Mouse (Mus musculus) adrenal gland, postnatal 10 days (tissue): ENCODE data around the gene Olfr1348. TPM values are rescaled to one million over a fixed set of nuclear protein-coding genes. Genes with fewer than 3 reads are reported as not detected.
"Not testable (repeated sequence)": the region's sequence is repeated elsewhere in the genome, so short reads cannot be mapped to it uniquely, and the experiment has no call there.

Experiments
- DNase-seq: peaks from one replicate; pipeline ENCODE4 v3.0.0; 2021; ENCODE audit warnings: mixed read lengths
- long read RNA-seq, 2 experiments: library from polyadenylated mRNA; stranded (forward); transcript quantifications; one replicate each; pipeline ENCODE4 v2.0.0; 2021
- total RNA-seq, 2 experiments: library from RNA; stranded (reverse); gene quantifications; 2 replicates each; pipeline ENCODE4 v1.2.3; 2021

The Olfr1348 gene
- not detected for total RNA-seq
- long read RNA-seq, experiment 1 = 0 reads
- long read RNA-seq, experiment 2 = 0 reads

GRCm38 (mm10) chr7:6508648-6509047 lies at the start of gene Olfr1348:
Gene Olfr1348, minus strand, starts transcription at chr7:6508748.
- DNase-seq = no peak

GRCm38 (mm10) chr7:6526141-6526540 lies 17.6 kb upstream of the Olfr1348 start:
- peak; percentile 4 for DNase-seq

GRCm38 (mm10) chr7:6525001-6525400 lies 16.5 kb upstream of the Olfr1348 start:
- peak; percentile 3 for DNase-seq

DNA sequence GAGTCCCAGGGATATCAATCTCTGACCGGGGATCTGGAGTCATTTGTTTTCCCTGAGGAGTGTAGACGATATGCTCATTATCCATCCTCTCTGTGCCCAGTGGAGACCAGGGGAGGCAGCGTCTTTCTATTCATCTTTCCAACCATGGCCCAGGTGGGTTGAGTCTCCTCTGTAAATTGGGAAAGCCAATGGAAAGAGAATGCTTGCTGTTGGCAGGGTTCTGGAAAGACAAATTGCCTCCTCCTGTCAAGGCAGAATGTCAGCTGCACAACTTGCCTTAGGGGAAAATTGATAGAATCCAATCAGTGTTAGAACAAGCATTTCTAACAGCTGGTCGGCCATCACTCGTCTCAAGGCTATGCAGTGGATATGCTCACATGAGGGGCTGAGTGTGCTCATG lies 14.3 kb upstream of the Olfr1348 start, which contains the start of gene Olfr1349:
Gene Olfr1349, minus strand, starts transcription at position 101 of the 400 bp plus-strand sequence.
- DNase-seq = no peak

DNA sequence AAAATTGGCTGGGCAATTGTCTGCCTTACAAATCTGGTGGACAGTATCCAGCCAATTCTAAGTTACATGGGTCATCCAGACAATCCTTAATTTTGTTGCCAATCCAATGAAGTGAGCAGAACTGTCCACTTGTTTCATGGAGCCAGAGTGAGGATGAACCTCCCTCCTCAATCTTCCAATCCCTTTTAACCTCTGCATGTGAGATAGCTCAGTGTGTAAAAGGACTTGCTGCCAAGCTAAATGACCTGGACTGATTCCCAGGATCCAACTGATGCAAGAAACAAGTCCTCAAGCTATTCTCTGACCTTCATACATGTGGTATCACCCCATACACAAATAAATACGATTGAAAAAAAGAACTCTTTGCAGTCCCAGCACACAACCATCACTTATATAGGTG lies 13.1 kb upstream of the Olfr1348 start:
- no peak for DNase-seq

DNA sequence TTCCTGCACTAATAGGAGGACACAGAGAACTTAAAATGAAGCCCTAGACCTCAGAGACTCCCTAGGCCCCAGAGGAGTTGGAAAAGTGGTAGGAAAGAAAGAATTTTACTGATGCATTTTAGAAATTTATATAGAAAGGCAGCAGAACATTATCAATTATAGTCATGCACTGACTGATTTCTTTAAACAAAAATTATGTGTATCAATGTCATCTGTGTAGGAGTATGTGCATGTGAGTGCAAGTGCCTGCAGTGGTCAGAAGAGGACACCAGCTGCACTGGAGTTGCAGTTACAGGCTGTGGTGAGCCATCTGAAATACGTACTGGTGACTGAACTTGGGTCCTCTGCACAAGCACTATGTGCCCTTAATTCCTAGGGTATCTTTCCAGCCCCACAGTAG lies 8.9 kb downstream of the Olfr1348 start, which contains the start of gene Olfr1347:
Gene Olfr1347, minus strand, starts transcription at position 101 of the 400 bp plus-strand sequence.
- no peak for DNase-seq

GRCm38 (mm10) chr7:6486841-6487240 lies 21.7 kb downstream of the Olfr1348 start, which contains the start of gene Olfr5:
Gene Olfr5, minus strand, starts transcription at chr7:6486941.
- no peak for DNase-seq

DNA sequence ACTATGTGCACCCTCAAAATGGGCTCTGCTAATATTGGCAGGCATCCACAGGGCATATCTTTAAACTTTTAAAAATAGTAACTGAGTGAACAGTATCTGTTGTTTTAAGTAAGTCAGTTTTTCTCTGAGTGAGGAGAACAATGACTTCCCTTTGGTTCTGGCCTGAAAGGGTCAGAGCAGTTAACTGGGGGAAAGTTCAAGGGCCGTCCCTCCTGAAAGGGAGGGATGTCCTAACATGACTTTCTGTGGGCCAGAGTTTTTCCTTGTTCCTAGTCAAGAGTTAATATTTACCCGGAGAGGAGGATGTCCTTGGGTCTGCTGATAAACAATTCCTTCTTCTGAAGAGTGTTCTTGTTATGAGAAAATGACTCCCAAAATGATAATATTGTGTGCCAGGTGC lies 30.9 kb downstream of the Olfr1348 start:
- DNase-seq = not testable (repeated sequence)

GRCm38 (mm10) chr7:6466951-6467350 lies 41.6 kb downstream of the Olfr1348 start, which contains the start of gene Olfr1346:
Gene Olfr1346, plus strand, starts transcription at chr7:6467101.
- DNase-seq = no peak

DNA sequence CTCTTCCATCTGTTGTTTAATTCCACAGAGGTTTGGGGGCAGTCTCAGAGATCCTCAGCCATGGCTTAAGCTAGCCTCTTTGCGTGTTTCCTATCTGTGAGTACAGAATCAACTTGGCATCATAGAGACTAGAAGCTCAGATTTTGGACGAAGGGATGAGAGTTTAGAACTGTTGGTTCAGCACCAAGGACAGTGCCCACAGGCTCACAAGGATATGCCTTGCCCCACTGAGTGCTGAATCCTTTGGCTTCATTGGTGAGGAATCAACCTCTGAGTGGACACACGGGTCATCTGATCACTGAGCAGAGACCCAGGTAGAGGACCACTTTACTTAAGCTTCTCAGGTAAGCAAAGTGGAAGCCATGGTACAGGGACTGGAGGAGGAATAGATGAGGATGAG lies 52.1 kb downstream of the Olfr1348 start:
- peak; percentile 8 for DNase-seq

DNA sequence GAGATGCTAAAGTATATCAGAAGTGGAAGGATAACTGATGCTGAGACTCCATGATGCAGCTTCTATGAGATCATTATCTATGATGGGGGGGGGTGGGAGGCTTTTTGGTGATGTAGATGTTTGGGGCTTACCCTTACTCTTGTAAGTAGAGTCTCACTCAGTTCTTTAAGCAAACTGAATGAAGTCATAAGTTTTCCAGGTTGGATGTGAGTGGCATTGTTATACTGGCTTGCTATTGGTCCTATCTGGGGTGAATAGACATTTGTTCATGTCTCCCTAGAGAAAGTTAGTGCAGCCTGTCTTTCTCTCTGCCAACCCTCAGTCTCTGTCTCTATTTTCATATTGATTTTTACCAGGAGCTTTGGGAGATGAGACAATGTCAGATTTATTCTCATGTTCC lies 52.7 kb downstream of the Olfr1348 start, which contains the start of gene Olfr1336:
Gene Olfr1336, plus strand, starts transcription at position 301 of the 400 bp plus-strand sequence.
- DNase-seq = no peak

Other genes with a start within 250 kb of the Olfr1348 start
- 1 to 10 TPM; 6.4 to 7.8 TPM for gene Zfp667, start 222.2 kb downstream of the Olfr1348 start, total RNA-seq
- gene Zfp583, start 177.5 kb downstream of the Olfr1348 start, total RNA-seq = 1 to 10 TPM; 2.7 to 3.1 TPM
- gene Gm3854, start 165.0 kb downstream of the Olfr1348 start, total RNA-seq = under 1 TPM; 0.87 to 0.91 TPM
- 1 to 10 TPM; 1.1 to 2.6 TPM for gene Zfp78, start 145.5 kb downstream of the Olfr1348 start, total RNA-seq
- 1 to 10 TPM; 3.9 to 8.9 TPM for gene Zfp28, start 125.5 kb downstream of the Olfr1348 start, total RNA-seq
- gene Smim17, start 110.0 kb downstream of the Olfr1348 start, total RNA-seq = under 1 TPM; 0.21 to 0.36 TPM
- gene Gm20715, start 98.5 kb downstream of the Olfr1348 start, total RNA-seq = under 1 TPM in 1 of 2 experiments, not detected in 1; 0.09 TPM
- not detected for gene Olfr1344, start 70.1 kb downstream of the Olfr1348 start, total RNA-seq
- not detected for gene Olfr1336, start 52.6 kb downstream of the Olfr1348 start, total RNA-seq
- gene Olfr1346, start 41.6 kb downstream of the Olfr1348 start, total RNA-seq = not detected
- gene Olfr5, start 21.8 kb downstream of the Olfr1348 start, total RNA-seq = not detected
- not detected for gene Olfr1347, start 9.0 kb downstream of the Olfr1348 start, total RNA-seq
- not detected for gene Olfr1349, start 14.2 kb upstream of the Olfr1348 start, total RNA-seq
- not detected for gene Olfr1350, start 56.1 kb upstream of the Olfr1348 start, total RNA-seq
- gene Zim1, start 187.7 kb upstream of the Olfr1348 start, total RNA-seq = 10 to 100 TPM; 28.9 to 33.8 TPM
- 100 to 1,000 TPM in 1 of 2 experiments, 10 to 100 TPM in 1; 97.3 to 102 TPM for gene Peg3, start 221.7 kb upstream of the Olfr1348 start, total RNA-seq
- 1 to 10 TPM; 2.8 to 4.0 TPM for gene Usp29, start 221.8 kb upstream of the Olfr1348 start, total RNA-seq